Mouse (Mus musculus): Measurements from ENCODE around the gene Neu3. TPM values are rescaled to one million over a fixed set of nuclear protein-coding genes. Genes with fewer than 3 reads are reported as not detected.

Neu3 gene
- total RNA-seq (2021): 1.6 and 2.7 TPM in 2 replicates
- long read RNA-seq, partial matches to known transcripts: 1 of 8 reads
- long read RNA-seq, other reads (novel, unspliced or antisense): 3 of 8 reads

DNA sequence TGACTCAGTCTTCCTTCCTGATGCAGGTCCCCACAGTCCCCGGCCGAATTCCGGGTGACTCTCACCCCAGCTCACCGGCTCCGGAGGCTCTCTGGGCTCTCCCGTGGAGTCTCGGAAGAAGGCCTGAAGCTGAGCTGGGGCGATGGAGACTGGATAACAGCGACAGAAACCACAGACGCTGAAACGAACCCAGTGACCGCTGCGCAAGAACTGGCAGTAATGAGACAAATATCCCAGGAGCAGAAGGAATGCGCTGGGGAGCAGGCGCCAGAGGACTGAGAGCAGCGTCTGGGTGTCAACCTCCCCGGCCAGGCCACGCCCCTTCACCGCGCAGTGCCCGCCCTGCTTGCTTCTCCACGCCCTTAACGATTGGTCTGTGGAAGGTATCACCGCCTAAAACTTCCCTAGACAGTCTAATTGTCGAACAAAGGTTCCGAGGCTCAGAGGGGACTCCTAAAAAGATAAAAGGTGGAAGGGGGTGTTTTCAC lies at the start of gene Neu3:
Gene Neu3, minus strand, starts transcription at position 335 of the 488 bp plus-strand sequence.
- peak; percentile 94 for DNase-seq

DNA sequence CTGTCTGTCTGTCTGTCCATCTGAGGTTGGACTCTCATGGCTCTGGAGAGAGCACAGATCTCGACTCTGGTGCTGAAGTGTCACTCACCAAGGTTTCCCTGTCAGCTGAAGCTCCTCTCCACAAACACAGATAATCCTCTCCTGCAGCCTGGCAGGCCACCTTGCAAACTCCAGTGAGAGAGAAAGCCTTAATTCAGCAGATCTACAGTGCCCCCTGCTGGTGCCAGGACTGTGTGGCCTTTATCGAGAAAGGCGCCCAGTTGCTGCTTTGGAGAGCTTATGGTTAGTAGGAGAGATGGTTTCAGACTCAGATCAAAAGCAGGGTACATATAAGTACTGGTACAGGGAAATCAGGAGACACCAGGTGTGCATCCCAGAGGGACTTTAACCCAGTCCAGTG lies 48.1 kb upstream of the Neu3 start:
- DNase-seq: peak; percentile 84

DNA sequence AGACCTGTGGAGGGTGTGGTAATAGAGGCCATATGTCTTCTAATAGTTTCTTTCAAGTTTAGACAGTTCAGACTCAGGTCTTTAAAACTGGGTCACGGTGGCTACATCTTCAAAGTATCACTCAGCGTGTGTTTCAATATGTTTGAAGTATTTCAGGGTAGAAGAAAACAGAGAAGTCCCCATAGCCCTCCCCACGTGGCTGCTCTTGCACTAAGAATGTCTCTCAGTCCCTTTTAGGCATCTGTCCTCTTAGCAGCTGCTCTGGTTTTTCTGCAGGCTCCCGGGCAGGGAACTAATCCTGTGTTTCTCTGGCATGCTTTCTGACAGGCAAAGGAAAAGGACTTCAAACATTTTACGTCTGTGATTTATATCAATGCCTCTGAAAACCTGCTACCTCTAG lies 47.7 kb upstream of the Neu3 start:
- no peak for DNase-seq

DNA sequence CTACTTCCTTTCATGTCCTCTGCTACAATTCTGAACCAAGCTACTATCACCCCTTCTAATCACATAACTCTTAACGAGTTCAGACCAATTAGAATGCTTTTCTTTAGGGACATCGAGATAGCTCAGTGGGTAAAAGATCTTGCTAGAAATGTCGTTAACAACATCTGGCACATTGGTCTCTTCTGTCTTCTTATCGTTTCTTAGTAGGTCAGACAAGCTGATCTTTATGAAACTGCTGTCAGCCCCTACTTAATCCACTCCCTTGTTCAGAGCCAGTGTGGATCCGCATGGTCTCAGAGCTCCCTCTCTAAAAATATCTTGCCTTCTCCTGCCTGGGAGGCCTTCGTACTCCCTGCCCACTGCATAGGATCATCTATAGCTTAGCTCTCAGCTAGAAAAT lies 45.7 kb upstream of the Neu3 start:
- no peak for DNase-seq

DNA sequence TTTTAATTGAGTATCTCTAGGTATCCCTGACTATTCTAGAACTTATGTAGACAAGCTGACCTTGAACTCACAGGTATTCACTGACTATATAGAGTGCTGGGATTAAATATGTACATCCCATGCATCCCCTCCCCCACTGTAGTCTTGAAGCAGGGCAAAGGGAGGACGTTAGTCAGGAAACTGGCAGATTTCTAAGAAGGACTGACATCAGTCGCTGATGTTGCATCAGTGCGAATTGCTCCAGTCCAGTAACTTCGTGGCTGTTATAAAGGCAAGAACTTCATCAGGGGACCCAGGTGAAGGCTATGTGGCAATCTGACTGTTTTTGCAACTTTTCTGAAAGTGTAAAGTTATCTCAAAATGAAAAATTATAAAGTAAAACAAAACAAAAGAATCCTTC lies 41.1 kb upstream of the Neu3 start:
- no peak for DNase-seq

DNA sequence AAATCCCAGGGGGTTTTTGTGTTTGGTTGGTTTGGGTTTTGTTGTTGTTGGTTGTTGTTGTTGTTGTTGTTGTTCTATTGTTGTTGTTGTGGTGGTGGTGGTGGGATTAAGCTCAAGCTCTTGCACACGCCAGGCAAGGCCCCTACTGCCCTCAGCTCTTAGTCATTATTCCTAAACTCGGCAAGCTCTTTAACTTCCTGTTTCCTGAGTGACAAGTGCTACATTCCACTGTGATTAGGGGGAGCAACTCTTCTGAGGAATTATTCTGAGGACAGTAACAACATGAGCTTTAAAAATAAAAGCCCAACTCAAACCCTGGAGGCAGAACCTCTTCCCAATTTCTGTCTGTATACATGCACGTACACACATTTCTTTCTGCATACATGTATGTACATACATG lies 37.0 kb upstream of the Neu3 start:
- no peak for DNase-seq

DNA sequence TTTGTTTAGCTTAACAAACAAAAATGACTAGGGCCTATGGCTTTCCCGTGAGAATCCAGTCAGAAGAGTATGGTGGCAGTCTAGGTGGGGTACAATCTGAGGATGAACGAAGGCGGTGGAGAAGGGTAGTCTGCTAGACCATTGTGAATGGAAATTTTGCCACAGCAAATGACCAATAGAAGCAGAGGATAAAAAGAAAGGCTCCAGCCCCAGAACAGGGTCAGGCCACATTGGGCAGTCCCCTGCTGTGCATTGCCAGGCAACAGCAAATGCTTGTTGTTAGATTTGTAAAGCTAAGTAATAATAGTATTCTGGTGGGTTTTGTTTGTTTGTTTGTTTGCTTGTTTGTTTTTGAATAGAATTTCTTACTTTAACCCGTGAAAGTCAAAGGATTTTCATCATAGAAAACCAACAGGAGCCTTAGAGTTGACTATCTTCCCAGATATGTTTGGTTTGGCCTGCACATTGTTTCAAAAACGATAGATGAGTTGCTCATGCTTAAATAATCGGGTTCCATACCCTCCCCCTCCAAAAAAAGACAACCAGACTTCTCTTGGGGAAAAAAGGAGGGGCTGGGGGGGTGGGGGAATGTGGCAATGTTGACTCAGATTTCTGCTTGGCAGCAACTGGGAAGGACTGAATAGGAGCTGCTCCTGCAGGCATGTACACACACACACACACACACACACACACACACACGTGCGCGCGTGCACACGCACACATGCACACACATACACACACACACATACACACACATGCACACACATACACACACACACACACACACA lies 36.2 kb upstream of the Neu3 start:
- no peak for DNase-seq

DNA sequence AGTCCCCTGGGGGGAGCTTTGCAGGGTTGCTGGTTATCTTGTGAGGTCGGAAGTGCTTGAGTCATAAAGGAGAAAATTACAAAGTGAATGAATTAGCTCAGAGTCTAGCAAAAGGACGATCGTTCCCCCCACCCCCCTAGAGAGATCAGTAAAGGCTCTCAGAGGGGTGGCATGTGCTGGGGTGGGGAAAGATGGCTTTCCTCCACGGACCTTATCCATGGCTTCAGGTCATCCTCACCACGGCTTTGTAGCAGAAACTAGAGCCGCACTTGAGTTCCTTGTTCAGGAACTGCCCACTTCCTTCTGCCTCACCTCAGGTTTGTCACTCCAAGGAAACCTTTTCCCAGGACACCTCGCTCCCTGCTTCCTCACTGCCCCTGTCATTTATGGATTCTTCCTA lies 35.1 kb upstream of the Neu3 start, which contains the start of gene Spcs2:
Gene Spcs2, minus strand, starts transcription at position 101 of the 400 bp plus-strand sequence.
- no peak for DNase-seq

DNA sequence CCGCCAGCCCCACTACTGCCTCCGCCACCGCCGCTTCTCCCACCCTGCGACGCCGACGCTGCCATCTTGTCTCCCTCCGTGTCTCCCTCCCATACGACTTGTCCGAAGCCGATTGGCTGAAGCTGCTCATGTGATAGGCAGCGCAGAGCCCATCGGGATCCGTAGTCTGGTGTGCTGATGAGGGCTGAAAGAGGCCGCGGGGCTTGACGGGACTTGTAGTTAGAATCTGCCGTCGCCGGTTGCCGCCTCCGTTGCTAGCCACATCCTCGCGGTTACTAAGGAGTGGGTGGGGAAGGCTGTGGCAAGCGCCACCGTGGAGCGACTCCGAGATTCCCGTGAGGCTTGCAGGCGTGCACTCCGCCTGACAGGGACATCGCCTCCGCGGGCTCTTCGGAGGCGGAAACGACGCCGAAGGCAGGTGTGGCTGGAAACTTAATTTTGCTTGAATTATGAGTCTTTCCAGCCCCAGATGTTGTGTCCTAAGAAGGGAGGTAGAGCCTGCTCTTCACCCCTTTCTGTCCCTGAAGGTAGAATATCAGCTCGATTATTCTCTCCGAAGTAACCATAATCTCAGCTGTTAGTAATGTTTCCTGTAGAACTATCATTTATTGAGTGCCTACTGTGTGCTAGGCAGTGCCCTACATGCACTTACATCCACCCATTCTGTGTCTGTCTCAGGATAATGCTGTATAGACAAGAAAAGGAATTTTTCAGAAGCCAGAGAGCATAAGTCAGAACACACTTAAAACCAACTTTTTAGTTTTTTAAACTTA lies 30.8 kb upstream of the Neu3 start, which contains the start of gene Xrra1:
Gene Xrra1, plus strand, starts transcription at position 304 of the 773 bp plus-strand sequence.
- DNase-seq: peak; percentile 95

DNA sequence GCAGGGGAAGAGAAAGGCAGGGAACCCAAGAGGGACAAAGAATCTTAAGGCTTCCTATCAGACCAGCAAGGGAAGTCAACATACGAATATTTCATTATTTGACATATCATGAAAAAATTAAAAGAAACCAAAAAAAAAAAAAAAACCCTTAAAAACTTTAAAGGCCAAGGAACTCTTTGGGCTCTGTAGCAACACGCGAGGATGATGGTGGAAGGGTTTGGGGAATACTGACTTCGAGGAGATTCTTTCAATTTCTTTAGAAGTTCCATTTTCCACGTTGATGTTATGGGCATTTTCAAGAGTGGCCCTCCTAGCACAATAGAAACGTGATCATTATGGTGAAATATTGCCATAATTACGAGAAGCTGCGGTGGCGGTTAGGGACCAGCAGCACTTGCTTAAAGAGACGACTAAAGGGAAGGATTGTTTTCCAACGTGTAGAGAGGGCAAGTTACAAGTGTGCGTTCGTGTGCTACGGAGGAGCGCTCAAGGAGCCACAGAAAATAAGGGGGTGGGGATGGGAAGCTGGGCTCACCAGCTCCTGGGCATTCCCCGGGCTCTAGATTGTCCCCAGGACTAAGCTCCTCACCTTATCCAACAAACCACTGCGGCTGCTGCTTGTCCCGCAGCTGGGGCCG lies 30.1 kb upstream of the Neu3 start:
- DNase-seq: no peak

DNA sequence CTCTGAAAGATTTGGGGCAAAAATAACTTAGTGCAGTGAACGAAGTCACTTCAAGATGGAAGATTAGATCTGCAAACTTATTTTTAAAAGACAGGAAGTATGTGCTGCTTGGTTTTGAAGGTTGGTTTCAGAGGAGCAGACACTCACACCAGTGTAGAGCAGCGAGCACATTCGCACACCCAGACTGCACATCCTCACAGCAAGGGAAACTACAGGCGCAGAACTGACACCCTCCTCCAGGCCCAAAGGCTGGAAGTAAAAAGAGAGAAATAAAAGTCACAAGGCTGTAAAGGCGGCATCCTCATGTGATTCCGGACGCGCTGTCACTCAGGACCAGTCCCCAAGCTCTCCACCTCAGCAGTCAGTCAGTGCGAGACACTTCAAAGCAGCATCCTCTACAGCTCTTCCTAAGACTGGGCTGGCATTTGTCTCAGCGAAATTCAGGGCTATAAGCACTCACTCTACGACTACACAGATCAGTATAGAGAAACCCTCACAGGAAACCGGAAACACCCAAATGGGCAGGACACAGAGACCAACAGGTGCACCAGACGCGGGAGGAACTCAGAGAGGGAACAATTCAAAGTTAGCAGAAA lies 28.1 kb upstream of the Neu3 start:
- DNase-seq: no peak

DNA sequence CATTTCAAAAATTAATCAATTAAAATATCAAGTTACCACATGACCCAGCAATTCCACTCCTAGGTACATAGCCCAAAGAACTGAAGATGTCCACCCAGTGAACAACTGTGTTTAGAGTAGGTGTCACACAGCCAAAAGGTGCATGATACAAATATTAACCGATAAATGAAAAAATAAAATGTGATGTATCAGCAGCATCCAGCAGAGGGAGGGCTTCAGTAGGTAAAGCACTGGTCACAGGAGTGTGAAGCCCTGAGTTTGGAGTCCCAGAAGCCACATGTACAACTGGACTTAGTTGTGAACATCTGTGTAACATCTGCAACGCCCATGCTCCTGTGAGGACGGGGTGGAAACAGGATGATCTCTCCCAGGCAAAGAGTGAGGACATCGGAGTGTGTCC lies 26.1 kb upstream of the Neu3 start:
- DNase-seq: no peak

DNA sequence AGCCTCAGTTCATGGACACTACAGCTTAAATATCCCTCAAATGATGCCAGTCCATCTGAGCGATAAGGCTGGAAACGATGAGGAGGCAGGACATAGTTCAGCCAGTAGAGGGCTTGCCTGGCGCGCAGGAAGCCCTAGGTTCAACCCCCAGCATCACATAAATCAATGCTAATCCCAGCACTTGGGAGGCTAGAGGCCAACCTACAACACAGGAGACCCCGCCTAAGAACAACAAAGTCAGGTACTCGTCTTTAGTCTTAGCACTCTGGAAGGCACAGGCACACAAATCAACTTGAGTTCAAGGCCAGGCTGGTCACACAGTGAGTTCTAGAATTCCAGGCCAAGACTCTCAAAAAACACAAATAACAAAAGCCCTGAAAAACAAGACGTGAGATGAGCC lies 25.1 kb upstream of the Neu3 start:
- no peak for DNase-seq

DNA sequence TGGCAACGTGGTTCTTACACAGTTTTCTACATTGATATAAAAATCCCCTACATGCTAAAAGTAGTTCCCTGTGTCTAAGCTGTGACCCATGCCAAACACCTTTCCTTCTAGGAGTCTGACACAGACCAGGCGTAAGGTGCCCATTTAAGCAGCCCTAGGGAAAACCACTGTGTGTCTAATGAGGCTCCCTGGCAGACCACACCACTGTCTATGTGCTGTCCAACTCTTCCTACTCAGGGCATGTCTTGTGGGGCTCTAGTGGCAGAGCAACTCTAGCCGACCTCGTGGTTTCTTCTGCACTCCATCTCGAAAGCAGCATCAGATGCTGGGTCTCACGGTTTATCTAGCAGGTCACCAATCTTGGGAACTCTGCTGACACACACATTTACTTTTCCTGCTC lies 23.4 kb upstream of the Neu3 start:
- no peak for DNase-seq

DNA sequence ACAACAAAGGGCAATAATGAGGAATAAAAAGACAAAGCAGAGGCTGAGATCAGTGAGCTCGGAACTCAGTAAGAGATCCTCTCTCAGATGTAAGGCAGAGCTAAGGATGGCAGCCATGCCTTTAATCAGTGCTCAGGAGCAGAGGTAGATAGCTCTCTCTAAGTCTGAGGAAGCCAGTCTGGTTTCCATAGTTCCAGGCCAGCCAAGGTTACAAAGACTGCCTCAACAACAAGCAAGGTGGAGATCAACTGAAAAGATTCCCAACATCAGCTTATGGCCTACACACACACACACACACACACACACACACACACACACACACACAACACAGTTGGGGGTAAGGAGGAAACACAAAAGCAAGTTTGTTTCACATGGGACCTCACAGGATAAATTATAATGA lies 22.9 kb upstream of the Neu3 start:
- DNase-seq: no peak

DNA sequence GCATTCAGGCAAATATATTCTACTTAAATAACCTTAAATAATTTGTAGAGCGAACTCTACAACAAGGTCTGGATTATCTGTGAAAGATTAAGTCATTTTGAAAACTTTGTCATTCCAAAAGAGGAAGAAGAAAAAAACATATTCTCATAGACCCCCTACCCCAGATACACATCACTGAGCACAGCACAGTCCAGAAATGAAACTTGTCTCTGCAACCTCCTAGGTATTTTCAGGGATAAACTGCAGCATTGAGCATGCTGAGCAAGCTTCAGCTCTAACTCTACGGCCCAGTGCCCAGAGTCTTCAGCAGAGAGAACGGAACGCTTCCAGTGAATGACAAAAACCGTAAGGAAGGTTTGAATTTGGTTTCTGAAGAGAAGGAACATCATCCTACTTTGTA lies 22.3 kb upstream of the Neu3 start:
- no peak for DNase-seq

DNA sequence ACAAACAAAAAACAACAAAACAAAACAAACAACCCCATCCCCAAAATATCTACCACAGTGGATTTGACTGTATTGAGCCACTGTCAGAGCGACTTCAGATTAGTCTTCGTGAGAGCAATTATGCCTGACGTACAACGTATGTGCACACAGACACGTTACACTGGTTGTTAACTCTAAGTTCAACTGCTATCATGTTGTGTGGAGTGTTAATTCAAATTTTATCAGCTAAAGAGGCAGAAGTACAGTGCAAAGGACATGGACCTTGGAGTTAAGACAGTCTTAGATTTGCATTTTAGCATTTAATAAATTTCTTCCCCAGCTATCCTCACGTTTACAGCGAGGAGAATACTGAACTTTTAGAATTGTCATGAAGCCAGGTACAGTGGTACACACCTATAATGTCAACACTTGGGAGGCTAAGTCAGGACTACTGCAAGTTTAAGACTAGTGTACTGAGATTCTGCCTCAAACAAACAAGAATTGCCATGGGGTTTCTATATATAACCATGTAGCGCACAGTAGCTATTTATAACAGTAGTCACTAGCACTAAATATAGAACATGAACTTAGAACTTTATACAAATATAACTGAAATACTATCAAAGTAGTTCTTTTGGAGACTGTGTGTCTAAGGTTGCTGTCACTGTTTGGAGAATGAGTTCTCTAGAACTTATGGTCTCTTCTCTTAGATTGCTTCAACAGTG lies 17.5 kb upstream of the Neu3 start:
- no peak for DNase-seq

DNA sequence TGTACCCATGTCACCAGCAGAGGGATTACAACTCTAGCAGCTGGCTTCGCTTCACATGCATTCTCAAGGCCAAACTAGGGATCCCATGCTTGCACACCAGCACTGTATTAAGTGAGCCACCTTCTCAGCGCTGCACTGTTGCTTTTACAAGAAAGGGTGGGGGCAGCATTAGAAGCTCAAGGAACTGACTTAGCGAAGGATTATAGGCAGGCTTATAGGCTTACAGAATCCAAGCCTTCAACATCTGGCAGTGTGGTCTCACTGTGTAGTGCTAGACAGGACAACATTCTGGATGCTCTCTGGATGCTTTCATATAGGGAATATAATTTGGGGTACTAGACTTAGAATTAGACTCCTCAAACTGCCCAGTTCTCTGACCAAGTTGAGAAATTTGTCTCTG lies 10.0 kb upstream of the Neu3 start:
- no peak for DNase-seq

DNA sequence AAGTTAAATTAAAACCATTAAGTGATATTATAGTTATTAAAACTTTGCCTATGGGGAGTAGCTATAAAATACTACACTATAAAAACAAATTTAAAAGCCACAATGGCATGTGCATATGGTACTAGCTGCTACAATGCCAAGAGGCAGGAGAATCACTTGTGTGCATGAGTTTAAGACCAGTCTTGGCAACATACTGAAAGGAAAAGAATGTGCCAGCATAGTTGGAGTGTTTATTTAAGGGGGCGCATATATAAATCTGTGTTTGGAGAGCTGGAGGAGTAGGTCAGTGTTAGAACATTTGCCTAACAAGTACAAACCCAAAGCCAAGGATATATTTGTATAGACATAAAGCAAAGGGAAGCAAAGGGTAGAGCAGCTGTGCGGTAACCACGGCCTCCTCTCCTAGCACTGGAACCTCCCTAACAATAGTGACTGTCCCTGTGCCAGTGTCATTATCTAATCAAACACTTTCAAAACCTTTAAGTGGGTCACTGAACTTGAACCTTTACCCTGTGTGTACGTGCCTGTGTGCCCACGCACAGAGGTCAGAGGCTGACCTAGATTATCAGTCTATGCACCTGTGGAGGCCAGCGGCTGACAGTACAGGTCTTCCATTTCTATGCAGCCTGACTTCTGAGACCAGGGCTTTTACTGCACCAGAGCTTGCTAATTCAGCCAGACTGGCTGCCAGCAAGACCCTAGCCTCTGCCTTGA lies 9.3 kb upstream of the Neu3 start:
- no peak for DNase-seq

DNA sequence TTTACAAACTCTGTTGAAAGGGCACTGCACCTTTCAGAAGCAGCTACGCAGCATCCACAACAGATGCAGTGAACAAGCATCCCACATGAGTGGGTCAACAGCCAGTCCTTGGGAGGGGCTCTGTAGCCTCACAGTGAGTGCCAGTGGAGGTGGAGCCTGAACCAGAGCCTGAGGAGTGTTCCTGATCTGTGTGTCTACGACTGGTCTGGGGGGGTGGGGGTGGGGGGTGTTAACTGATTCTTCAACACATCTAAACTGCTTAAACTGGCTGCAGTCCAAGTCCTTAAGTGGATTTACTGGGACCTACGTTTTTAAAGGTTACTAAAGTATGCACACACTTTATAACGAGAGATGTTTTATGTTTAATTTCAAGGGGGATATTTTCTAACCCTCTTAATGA lies 8.6 kb upstream of the Neu3 start:
- DNase-seq: no peak

DNA sequence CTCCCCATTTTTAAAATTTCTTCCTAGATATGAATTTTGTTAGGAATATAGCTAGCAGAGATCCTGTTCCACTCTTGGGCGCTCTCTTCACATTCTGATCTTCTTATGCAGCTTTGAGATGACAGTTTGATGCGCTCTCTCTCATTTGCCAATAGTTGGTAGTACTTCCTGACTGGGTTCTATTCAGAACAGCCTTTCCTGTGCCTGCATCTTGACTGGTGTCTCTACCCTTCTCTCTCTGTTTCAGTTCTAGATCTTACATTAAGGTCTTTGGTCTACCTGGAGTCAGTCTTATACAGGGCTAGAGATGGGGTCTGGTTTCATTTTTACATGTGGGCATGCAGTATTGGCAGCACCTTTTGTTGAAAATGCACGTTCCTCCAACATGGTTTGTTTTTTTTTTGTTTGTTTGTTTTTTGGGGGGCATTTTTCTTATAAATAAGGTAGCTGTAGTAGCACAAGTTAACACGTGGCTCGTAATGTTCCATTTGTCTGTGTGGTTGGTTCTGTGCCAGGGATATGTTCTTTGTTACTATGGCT lies 6.2 kb upstream of the Neu3 start:
- DNase-seq: no peak

Data from adrenal gland, postnatal 25 days (tissue).